Mouse (Mus musculus): ENCODE data around the gene Nxf1. TPM values are rescaled to one million over a fixed set of nuclear protein-coding genes. Genes with fewer than 3 reads are reported as not detected.
A peak's percentile ranks its signal among the peaks of the same experiment; 100 is the strongest.

The Nxf1 gene
- polyA plus RNA-seq, 1 experiment from 2014 or later, result 198 TPM

GRCm38 (mm10) chr19:8818801-8819595 lies 62.1 kb downstream of the Nxf1 start, which contains the start of gene Ttc9c:
Gene Ttc9c, minus strand, starts transcription at chr19:8819333.
- no peaks in the 10 kb centered on the region for H3K9me3 ChIP-seq (ENCODE audit: control insufficient read depth, low read length)
- peak within 1 kb of the TSS; percentile 100 for H3K27ac ChIP-seq (ENCODE audit: low read depth, low read length)
- peak within 1 kb of the TSS; percentile 99 for H3K9ac ChIP-seq (ENCODE audit: low read depth, low read length)
- under 1% methylated on average over 33 of the region's 33 CpGs for WGBS
- peak within 1 kb of the TSS; percentile 100 for H3K4me3 ChIP-seq (ENCODE audit: low read length)
- peaks cover 32% of the 10 kb centered on the region for H3K4me1 ChIP-seq (ENCODE audit: control insufficient read depth, insufficient read depth, low read length)
- H3K4me2 ChIP-seq (replicated peaks; ENCODE audit: low read depth, low read length), result peak within 1 kb of the TSS; percentile 85
- peaks cover 43% of the 10 kb centered on the region for H3K36me3 ChIP-seq (ENCODE audit: control insufficient read depth, insufficient read depth, low read length)
- H3K27me3 ChIP-seq (ENCODE audit: control insufficient read depth, insufficient read depth, low read length), result no peaks in the 10 kb centered on the region
- ATAC-seq (ENCODE audit: low FRiP score, low TSS enrichment), result peak; percentile 94

- no peaks in the 10 kb centered on the region for H3K27me3 ChIP-seq (ENCODE audit: control insufficient read depth, insufficient read depth, low read length)
- peak; percentile 95 for ATAC-seq (ENCODE audit: low FRiP score, low TSS enrichment)
- under 1% methylated on average over 82 of the region's 83 CpGs for WGBS
- H3K4me1 ChIP-seq (ENCODE audit: control insufficient read depth, insufficient read depth, low read length), result peaks cover 32% of the 10 kb centered on the region
- H3K4me3 ChIP-seq (ENCODE audit: low read length), result peak within 1 kb of the TSS; percentile 100
- H3K9me3 ChIP-seq (ENCODE audit: control insufficient read depth, low read length), result no peaks in the 10 kb centered on the region
- H3K4me2 ChIP-seq (replicated peaks; ENCODE audit: low read depth, low read length), result peak within 1 kb of the TSS; percentile 85
- peak within 1 kb of the TSS; percentile 100 for H3K27ac ChIP-seq (ENCODE audit: low read depth, low read length)
- peak within 1 kb of the TSS; percentile 99 for H3K9ac ChIP-seq (ENCODE audit: low read depth, low read length)
- peaks cover 44% of the 10 kb centered on the region for H3K36me3 ChIP-seq (ENCODE audit: control insufficient read depth, insufficient read depth, low read length)
Measured at GRCm38 (mm10) chr19:8819596-8820423, 62.9 kb downstream of the Nxf1 start, which contains the start of gene Hnrnpul2. Gene Hnrnpul2, plus strand, starts transcription at chr19:8820010.

Small RNAs within 50 kb of the gene (microRNA-seq; reads per million reads assigned to microRNA genes)
- gene Mir6992, result not detected

Other genes with a start within 250 kb of the Nxf1 start
- gene Slc22a8, start 165.8 kb upstream of the Nxf1 start, polyA plus RNA-seq (2014; fragmentation: Nextera tagmentation; extraction: Ambion mirVana), result 1.7 and 3.9 TPM in 2 replicates
- gene Slc22a6, start 139.0 kb upstream of the Nxf1 start, polyA plus RNA-seq (2014; fragmentation: Nextera tagmentation; extraction: Ambion mirVana), result 1.2 and 3.2 TPM in 2 replicates
- 0.13 TPM in 1 of 2 replicates, not detected in the other for gene Chrm1, start 93.3 kb upstream of the Nxf1 start, polyA plus RNA-seq (2014; fragmentation: Nextera tagmentation; extraction: Ambion mirVana)
- 114 and 123 TPM in 2 replicates for gene Slc3a2, start 33.7 kb upstream of the Nxf1 start, polyA plus RNA-seq (2014; fragmentation: Nextera tagmentation; extraction: Ambion mirVana)
- gene Wdr74, start 21.2 kb upstream of the Nxf1 start, polyA plus RNA-seq (2014; fragmentation: Nextera tagmentation; extraction: Ambion mirVana), result 82.9 and 97.3 TPM in 2 replicates
- gene 1700092M07Rik, start 16.4 kb upstream of the Nxf1 start, polyA plus RNA-seq (2014; fragmentation: Nextera tagmentation; extraction: Ambion mirVana), result 0.70 and 2.3 TPM in 2 replicates
- 114 and 128 TPM in 2 replicates for gene Stx5a, start 15.7 kb upstream of the Nxf1 start, polyA plus RNA-seq (2014; fragmentation: Nextera tagmentation; extraction: Ambion mirVana)
- 232 and 238 TPM in 2 replicates for gene Tmem223, start 13.9 kb downstream of the Nxf1 start, polyA plus RNA-seq (2014; fragmentation: Nextera tagmentation; extraction: Ambion mirVana)
- gene Tmem179b, start 17.4 kb downstream of the Nxf1 start, polyA plus RNA-seq (2014; fragmentation: Nextera tagmentation; extraction: Ambion mirVana), result 80.4 and 91.0 TPM in 2 replicates
- gene Taf6l, start 29.3 kb downstream of the Nxf1 start, polyA plus RNA-seq (2014; fragmentation: Nextera tagmentation; extraction: Ambion mirVana), result 21.7 and 22.9 TPM in 2 replicates
- gene Polr2g, start 41.5 kb downstream of the Nxf1 start, polyA plus RNA-seq (2014; fragmentation: Nextera tagmentation; extraction: Ambion mirVana), result 188 and 230 TPM in 2 replicates
- gene Zbtb3, start 45.5 kb downstream of the Nxf1 start, polyA plus RNA-seq (2014; fragmentation: Nextera tagmentation; extraction: Ambion mirVana), result 4.0 and 5.1 TPM in 2 replicates
- 40.0 and 61.0 TPM in 2 replicates for gene Ttc9c, start 62.3 kb downstream of the Nxf1 start, polyA plus RNA-seq (2014; fragmentation: Nextera tagmentation; extraction: Ambion mirVana)
- gene Hnrnpul2, start 62.9 kb downstream of the Nxf1 start, polyA plus RNA-seq (2014; fragmentation: Nextera tagmentation; extraction: Ambion mirVana), result 9.3 and 10.5 TPM in 2 replicates
- gene AC129217.1, start 72.7 kb downstream of the Nxf1 start, polyA plus RNA-seq (2014; fragmentation: Nextera tagmentation; extraction: Ambion mirVana), result not detected in 2 replicates
- gene Bscl2, start 80.4 kb downstream of the Nxf1 start, polyA plus RNA-seq (2014; fragmentation: Nextera tagmentation; extraction: Ambion mirVana), result 40.2 and 42.2 TPM in 2 replicates
- gene Gng3, start 82.1 kb downstream of the Nxf1 start, polyA plus RNA-seq (2014; fragmentation: Nextera tagmentation; extraction: Ambion mirVana), result 3.6 and 3.7 TPM in 2 replicates
- 0.17 and 0.62 TPM in 2 replicates for gene Lrrn4cl, start 93.7 kb downstream of the Nxf1 start, polyA plus RNA-seq (2014; fragmentation: Nextera tagmentation; extraction: Ambion mirVana)
- gene Ubxn1, start 114.4 kb downstream of the Nxf1 start, polyA plus RNA-seq (2014; fragmentation: Nextera tagmentation; extraction: Ambion mirVana), result 197 and 222 TPM in 2 replicates
- 63.1 and 70.6 TPM in 2 replicates for gene Uqcc3, start 123.8 kb downstream of the Nxf1 start, polyA plus RNA-seq (2014; fragmentation: Nextera tagmentation; extraction: Ambion mirVana)
- gene Lbhd1, start 126.7 kb downstream of the Nxf1 start, polyA plus RNA-seq (2014; fragmentation: Nextera tagmentation; extraction: Ambion mirVana), result 98.0 and 116 TPM in 2 replicates
- gene Gm49403, start 126.9 kb downstream of the Nxf1 start, polyA plus RNA-seq (2014; fragmentation: Nextera tagmentation; extraction: Ambion mirVana), result not detected in 2 replicates
- 112 and 133 TPM in 2 replicates for gene 1810009A15Rik, start 131.8 kb downstream of the Nxf1 start, polyA plus RNA-seq (2014; fragmentation: Nextera tagmentation; extraction: Ambion mirVana)
- gene Gm49416, start 131.9 kb downstream of the Nxf1 start, polyA plus RNA-seq (2014; fragmentation: Nextera tagmentation; extraction: Ambion mirVana), result not detected in 2 replicates
- gene Ints5, start 135.9 kb downstream of the Nxf1 start, polyA plus RNA-seq (2014; fragmentation: Nextera tagmentation; extraction: Ambion mirVana), result 27.7 and 38.2 TPM in 2 replicates
- 67.1 and 114 TPM in 2 replicates for gene Ganab, start 141.0 kb downstream of the Nxf1 start, polyA plus RNA-seq (2014; fragmentation: Nextera tagmentation; extraction: Ambion mirVana)
- gene B3gat3, start 163.3 kb downstream of the Nxf1 start, polyA plus RNA-seq (2014; fragmentation: Nextera tagmentation; extraction: Ambion mirVana), result 33.5 and 38.8 TPM in 2 replicates
- 1.2 and 2.0 TPM in 2 replicates for gene Rom1, start 172.3 kb downstream of the Nxf1 start, polyA plus RNA-seq (2014; fragmentation: Nextera tagmentation; extraction: Ambion mirVana)
- 17.6 and 18.7 TPM in 2 replicates for gene Eml3, start 172.5 kb downstream of the Nxf1 start, polyA plus RNA-seq (2014; fragmentation: Nextera tagmentation; extraction: Ambion mirVana)
- 45.3 and 67.2 TPM in 2 replicates for gene Mta2, start 184.8 kb downstream of the Nxf1 start, polyA plus RNA-seq (2014; fragmentation: Nextera tagmentation; extraction: Ambion mirVana)
- 25.1 and 31.7 TPM in 2 replicates for gene Tut1, start 196.8 kb downstream of the Nxf1 start, polyA plus RNA-seq (2014; fragmentation: Nextera tagmentation; extraction: Ambion mirVana)
- gene Eef1g, start 210.0 kb downstream of the Nxf1 start, polyA plus RNA-seq (2014; fragmentation: Nextera tagmentation; extraction: Ambion mirVana), result 479 and 516 TPM in 2 replicates
- 7.0 and 10.0 TPM in 2 replicates for gene Ahnak, start 232.2 kb downstream of the Nxf1 start, polyA plus RNA-seq (2014; fragmentation: Nextera tagmentation; extraction: Ambion mirVana)

All from kidney, embryonic 14.5 days (tissue).